Mouse (Mus musculus) olfactory bulb, adult 2 months (tissue): ENCODE measurements around the gene Erich6.

Source experiments
- CTCF ChIP-seq: fragments of 200-500 bp; IDR thresholded peaks from 2 replicates; pipeline ENCODE4 v1.5.1; 2012; ENCODE audit warnings: low read depth, mild to moderate bottlenecking, low read length, moderate library complexity; ENCODE audit not compliant: insufficient read depth
- POLR2A ChIP-seq: fragments of 200-500 bp; IDR thresholded peaks from 2 replicates; pipeline ENCODE4 v1.6.1; 2012; ENCODE audit warnings: mild to moderate bottlenecking, low read depth, low read length, moderate library complexity; ENCODE audit not compliant: insufficient read depth

DNA sequence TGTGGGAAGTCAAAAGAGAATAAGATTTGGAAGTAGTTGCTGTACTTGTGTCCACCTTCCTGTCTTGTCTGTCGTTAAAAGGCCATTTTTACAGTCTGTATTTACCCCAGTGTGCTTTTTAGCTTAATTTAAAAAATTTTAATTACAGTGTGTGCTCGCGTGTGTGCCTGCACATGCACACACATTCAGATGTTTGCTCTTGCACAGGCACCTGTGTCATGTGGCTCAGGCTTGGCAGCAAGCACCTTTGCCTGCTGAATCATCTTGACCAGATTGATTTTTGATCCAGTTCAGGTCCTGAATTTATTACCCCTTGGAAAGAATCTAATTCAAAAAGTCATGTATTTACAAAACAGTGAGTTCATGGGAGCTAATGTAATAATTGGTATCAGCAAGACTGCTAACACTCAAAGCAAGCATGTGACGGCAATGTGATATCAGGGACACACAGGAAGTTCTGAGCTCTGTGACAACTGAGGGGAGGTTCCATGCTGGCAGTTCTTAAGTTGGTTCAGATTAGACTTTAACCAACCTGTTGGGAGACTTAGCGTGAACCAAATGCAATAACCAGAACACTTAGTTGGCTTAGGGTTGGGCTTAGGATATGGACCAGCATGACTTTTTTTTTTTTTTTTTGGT is 54.1 kb downstream of the Erich6 start:
- TF ChIP-seq POLR2A, result no peak
- no peak for TF ChIP-seq CTCF
